Mouse (Mus musculus): ENCODE data around the gene Cdc42bpg. TPM values are rescaled to one million over a fixed set of nuclear protein-coding genes. Genes with fewer than 3 reads are reported as not detected.
A peak's percentile ranks its signal among the peaks of the same experiment; 100 is the strongest.

Gene Cdc42bpg
- polyA plus RNA-seq, 1 experiment from 2014 or later: 0.27 TPM

- 35% methylated on average over 6 of the region's 6 CpGs for WGBS
- H3K9me3 ChIP-seq: no peaks in the 10 kb centered on the region
- H3K36me3 ChIP-seq: peaks cover 35% of the 10 kb centered on the region
- no peak overlapping the region for H3K27ac ChIP-seq
- peak overlapping the region; percentile 87 for H3K9ac ChIP-seq
- ATAC-seq (ENCODE audit: low FRiP score, low read depth): no peak
- H3K27me3 ChIP-seq (replicated peaks): no peaks in the 10 kb centered on the region
- H3K4me1 ChIP-seq: peaks cover 32% of the 10 kb centered on the region
- peak overlapping the region; percentile 86 for H3K4me3 ChIP-seq
- peak overlapping the region; percentile 88 for H3K4me2 ChIP-seq (replicated peaks)
Observed at GRCm38 (mm10) chr19:6278439-6279073, 27.7 kb upstream of the Cdc42bpg start.

GRCm38 (mm10) chr19:6279481-6280144, 26.6 kb upstream of the Cdc42bpg start:
- WGBS: 81% methylated on average over 6 of the region's 6 CpGs
- H3K36me3 ChIP-seq: peaks cover 46% of the 10 kb centered on the region
- no peak for ATAC-seq (ENCODE audit: low FRiP score, low read depth)

DNA sequence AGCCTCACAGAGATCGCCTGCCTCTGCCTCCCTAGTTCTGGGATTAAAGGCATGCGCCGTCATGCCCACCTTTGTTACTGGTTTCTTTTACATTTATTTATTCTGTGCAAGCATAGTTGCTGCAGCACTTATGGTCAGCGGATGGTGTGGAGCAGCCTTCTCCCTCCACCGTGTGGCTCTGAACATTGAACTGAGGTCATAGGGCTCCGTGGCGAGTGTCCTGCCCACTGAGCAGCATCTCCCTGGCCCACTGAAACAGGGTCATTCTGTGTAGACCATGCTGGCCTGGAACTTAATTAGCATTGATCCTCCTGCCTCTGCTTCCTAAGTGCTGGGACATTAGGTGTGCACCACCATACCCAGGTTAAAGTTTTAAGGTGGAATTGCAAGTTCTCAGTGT, 25.7 kb upstream of the Cdc42bpg start:
- 88% methylated on average over 7 of the region's 7 CpGs for WGBS

More at GRCm38 (mm10) chr19:6279481-6280144, 26.6 kb upstream of the Cdc42bpg start:
- Histone ChIP-seq H3K27ac (no peak overlapping the region), H3K27me3 (replicated peaks) (no peaks in the 10 kb centered on the region), H3K9me3 (no peaks in the 10 kb centered on the region), H3K4me3 (peak overlapping the region; percentile 86), H3K9ac (peak overlapping the region; percentile 87), H3K4me1 (peaks cover 32% of the 10 kb centered on the region), H3K4me2 (replicated peaks) (peak overlapping the region; percentile 88)

DNA sequence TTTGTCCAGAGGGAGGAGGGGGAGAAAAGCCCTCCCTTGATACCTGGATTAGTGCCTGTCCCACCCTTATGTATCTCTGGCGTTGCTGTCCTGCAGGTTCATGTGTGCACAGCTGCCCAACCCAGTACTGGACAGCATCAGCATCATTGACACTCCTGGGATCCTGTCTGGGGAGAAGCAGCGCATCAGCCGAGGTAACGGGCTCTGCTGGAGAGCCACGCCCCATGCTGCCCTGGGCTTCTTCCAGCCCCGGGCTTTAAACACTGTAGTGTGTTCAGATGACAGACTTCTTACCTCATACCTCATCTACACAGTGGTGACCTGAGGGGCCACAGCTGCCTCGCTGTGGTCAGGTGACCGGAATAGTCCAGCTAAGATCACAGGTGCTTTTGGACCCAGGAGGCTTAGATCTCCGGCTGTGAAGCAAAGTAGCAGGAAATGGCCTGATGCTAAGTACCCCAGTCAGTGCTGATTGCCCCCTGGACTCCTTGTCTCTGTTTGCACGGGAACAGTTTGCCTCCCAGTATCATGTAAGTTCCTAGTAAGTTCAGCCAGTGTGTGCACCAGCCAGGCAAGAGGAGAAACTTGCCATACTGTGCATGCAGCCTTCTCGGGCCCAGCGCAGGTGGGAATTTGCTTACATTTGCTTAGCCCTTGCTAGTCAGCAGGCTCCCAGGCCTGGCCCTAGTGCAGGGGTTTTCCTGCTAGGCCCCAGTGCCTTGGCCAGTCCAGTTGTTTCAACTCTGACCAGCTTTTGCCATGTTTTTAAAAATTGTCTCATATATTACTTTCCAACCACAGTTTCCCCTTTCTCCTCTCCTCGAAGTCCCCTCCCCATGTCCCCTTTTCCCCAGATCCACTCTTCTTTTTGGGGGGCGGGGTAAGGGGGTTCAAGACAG, 24.9 kb upstream of the Cdc42bpg start:
- Histone ChIP-seq H3K4me2 (replicated peaks) (no peak overlapping the region), H3K9me3 (no peaks in the 10 kb centered on the region), H3K4me3 (no peak overlapping the region), H3K4me1 (peaks cover 29% of the 10 kb centered on the region), H3K27me3 (replicated peaks) (no peaks in the 10 kb centered on the region), H3K36me3 (peaks cover 62% of the 10 kb centered on the region), H3K27ac (no peak overlapping the region), H3K9ac (no peak overlapping the region; the same call in 1 of the 2 replicates)
- WGBS: 85% methylated on average over 14 of the region's 14 CpGs
- no peak for ATAC-seq (ENCODE audit: low FRiP score, low read depth)

More for the DNA sequence above, 25.7 kb upstream of the Cdc42bpg start:
- no peak overlapping the region for H3K4me3 ChIP-seq
- H3K4me1 ChIP-seq: peaks cover 31% of the 10 kb centered on the region
- no peak overlapping the region; the same call in 1 of the 2 replicates for H3K9ac ChIP-seq
- H3K9me3 ChIP-seq: no peaks in the 10 kb centered on the region
- no peak overlapping the region for H3K27ac ChIP-seq
- no peak overlapping the region for H3K4me2 ChIP-seq (replicated peaks)
- no peak for ATAC-seq (ENCODE audit: low FRiP score, low read depth)
- H3K36me3 ChIP-seq: peaks cover 55% of the 10 kb centered on the region
- H3K27me3 ChIP-seq (replicated peaks): no peaks in the 10 kb centered on the region

- H3K4me1 ChIP-seq: peaks cover 25% of the 10 kb centered on the region
- no peak overlapping the region for H3K4me2 ChIP-seq (replicated peaks)
- WGBS: 88% methylated on average over 5 of the region's 5 CpGs
- peaks cover 75% of the 10 kb centered on the region for H3K36me3 ChIP-seq
- no peaks in the 10 kb centered on the region for H3K27me3 ChIP-seq (replicated peaks)
- H3K9ac ChIP-seq: no peak overlapping the region
- H3K27ac ChIP-seq: no peak overlapping the region
- no peak for ATAC-seq (ENCODE audit: low FRiP score, low read depth)
- no peaks in the 10 kb centered on the region for H3K9me3 ChIP-seq
- H3K4me3 ChIP-seq: no peak overlapping the region
Observed at GRCm38 (mm10) chr19:6283001-6283400, 23.3 kb upstream of the Cdc42bpg start.

DNA sequence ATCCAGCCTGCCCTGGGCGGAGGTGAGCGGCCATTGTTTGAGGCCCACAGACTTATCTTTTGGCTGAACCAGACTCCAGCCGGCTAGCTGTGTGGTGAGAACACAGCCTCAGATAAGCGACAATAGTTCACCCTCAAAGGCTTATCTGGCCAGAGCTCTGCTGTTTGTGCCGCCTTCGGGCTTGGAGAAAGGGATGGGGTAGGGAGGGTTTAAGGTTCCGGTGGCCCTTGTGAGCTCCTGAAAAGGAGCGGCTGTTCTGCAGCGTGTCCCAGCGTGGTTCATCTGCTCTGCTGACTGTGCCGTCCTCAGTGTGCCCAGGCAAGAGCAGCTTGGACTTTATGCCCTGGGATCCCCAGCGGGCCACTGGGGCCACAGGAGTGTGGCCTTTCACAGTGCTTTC, 21.8 kb upstream of the Cdc42bpg start:
- 93% methylated on average over 12 of the region's 12 CpGs for WGBS
- ATAC-seq (ENCODE audit: low FRiP score, low read depth): no peak
- no peak overlapping the region for H3K4me2 ChIP-seq (replicated peaks)
- H3K27me3 ChIP-seq (replicated peaks): no peaks in the 10 kb centered on the region
- no peak overlapping the region for H3K9ac ChIP-seq
- H3K9me3 ChIP-seq: no peaks in the 10 kb centered on the region
- no peak overlapping the region for H3K4me3 ChIP-seq
- H3K4me1 ChIP-seq: peaks cover 10% of the 10 kb centered on the region
- no peak overlapping the region for H3K27ac ChIP-seq
- H3K36me3 ChIP-seq: peaks cover 79% of the 10 kb centered on the region

GRCm38 (mm10) chr19:6285226-6285625, 21.0 kb upstream of the Cdc42bpg start:
- peaks cover 3% of the 10 kb centered on the region; the same call in 1 of the 2 replicates for H3K4me1 ChIP-seq
- no peak overlapping the region for H3K4me3 ChIP-seq
- no peak for ATAC-seq (ENCODE audit: low FRiP score, low read depth)
- H3K27me3 ChIP-seq (replicated peaks): no peaks in the 10 kb centered on the region
- H3K36me3 ChIP-seq: peaks cover 80% of the 10 kb centered on the region
- no peaks in the 10 kb centered on the region for H3K9me3 ChIP-seq
- H3K4me2 ChIP-seq (replicated peaks): no peak overlapping the region
- H3K9ac ChIP-seq: no peak overlapping the region
- H3K27ac ChIP-seq: no peak overlapping the region
- 82% methylated on average over 8 of the region's 8 CpGs for WGBS

- no peak overlapping the region for H3K9ac ChIP-seq
- 86% methylated on average over 7 of the region's 7 CpGs for WGBS
- peaks cover 3% of the 10 kb centered on the region; the same call in 1 of the 2 replicates for H3K4me1 ChIP-seq
- ATAC-seq (ENCODE audit: low FRiP score, low read depth): no peak
- no peaks in the 10 kb centered on the region for H3K27me3 ChIP-seq (replicated peaks)
- H3K9me3 ChIP-seq: no peaks in the 10 kb centered on the region
- H3K4me2 ChIP-seq (replicated peaks): no peak overlapping the region
- H3K27ac ChIP-seq: no peak overlapping the region
- H3K4me3 ChIP-seq: no peak overlapping the region
- peaks cover 77% of the 10 kb centered on the region for H3K36me3 ChIP-seq
Observed at GRCm38 (mm10) chr19:6285632-6286433, 20.4 kb upstream of the Cdc42bpg start.

DNA sequence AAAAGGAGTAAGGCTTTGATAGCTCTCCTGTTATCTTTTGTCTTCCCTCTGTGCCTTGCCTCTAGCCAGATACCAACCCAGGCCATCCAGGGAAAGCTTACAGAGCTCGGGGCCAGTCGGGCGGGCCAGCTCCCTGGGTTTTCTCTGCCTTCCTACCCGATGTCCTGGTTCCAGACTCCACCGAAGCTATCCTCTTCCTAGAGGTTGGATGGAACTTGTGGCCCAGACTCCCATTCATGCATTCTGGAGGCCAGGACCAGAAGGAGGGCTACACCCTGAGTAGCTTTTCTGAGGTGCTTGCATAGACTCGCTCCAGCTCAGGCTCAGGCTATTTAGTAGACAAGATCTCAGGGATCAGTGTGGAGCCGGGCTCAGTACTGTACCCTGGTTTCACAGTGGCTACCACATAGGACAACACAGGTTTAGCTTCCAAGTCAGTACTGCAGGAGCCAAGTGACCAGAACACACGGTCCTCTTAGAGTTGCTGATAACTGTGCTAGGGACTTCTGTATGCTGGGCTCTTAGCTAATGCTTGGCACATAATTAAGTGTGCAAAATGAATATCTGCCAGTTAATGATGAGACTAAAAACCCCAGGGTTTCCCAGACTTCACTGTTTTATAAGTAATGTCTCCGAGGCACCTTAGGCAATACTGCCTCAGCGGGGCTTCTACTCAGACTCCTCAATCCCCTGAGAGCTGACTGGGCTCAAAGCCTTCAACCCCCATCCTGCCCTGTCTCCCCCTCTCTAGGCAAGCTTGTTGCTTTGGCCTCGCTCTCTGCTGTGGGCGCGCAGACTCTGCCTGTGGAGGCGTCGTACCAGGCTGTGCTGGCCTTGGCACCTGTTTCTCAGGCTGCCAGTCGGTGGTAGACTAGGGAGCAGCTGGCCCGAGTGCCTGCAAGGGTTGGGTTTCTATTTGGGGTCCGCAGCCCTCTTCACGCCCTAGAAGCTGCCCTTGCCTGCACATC, 19.5 kb upstream of the Cdc42bpg start:
- no peak overlapping the region for H3K4me2 ChIP-seq (replicated peaks)
- H3K4me1 ChIP-seq: peaks cover 3% of the 10 kb centered on the region; the same call in 1 of the 2 replicates
- no peaks in the 10 kb centered on the region for H3K9me3 ChIP-seq
- no peak for ATAC-seq (ENCODE audit: low FRiP score, low read depth)
- peaks cover 75% of the 10 kb centered on the region for H3K36me3 ChIP-seq
- H3K4me3 ChIP-seq: no peak overlapping the region
- no peak overlapping the region for H3K9ac ChIP-seq
- no peak overlapping the region for H3K27ac ChIP-seq
- WGBS: 91% methylated on average over 19 of the region's 19 CpGs
- no peaks in the 10 kb centered on the region for H3K27me3 ChIP-seq (replicated peaks)

DNA sequence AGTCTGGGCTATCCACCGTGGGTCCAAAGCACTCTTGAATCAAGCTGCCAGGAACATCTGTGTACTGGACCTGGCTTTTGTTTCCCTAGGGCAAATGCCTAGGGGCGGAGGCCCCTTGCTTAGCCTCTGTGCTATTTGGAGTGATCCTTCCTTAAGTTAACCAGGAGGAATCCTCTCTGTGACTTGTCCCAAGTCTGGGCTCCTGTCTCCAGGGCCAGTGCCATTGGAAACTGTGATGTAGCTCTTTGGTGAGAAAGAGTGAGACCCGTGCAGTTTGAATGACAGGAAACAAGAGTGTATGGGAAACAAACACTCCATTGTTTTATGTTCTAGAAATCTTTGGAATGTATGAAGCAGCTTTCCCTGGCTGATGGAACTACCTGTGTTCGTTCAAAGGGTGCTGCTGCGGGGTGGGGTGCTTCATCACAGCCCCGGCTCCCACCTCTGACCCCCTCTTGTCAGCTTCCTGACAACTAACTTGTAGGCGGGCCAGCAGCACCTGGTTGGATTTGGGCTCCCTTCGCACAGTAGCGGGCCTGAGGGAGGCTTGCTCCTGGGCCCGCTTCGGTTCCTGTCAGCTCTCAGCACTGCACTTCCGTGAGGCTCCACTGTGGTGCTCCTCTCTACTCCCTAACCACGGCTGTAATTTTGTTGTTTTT, 17.9 kb upstream of the Cdc42bpg start:
- H3K9me3 ChIP-seq: no peaks in the 10 kb centered on the region
- H3K4me3 ChIP-seq: no peak overlapping the region
- H3K9ac ChIP-seq: no peak overlapping the region
- peaks cover 68% of the 10 kb centered on the region for H3K36me3 ChIP-seq
- H3K27me3 ChIP-seq (replicated peaks): no peaks in the 10 kb centered on the region
- peaks cover 3% of the 10 kb centered on the region; the same call in 1 of the 2 replicates for H3K4me1 ChIP-seq
- ATAC-seq (ENCODE audit: low FRiP score, low read depth): no peak
- H3K4me2 ChIP-seq (replicated peaks): no peak overlapping the region
- H3K27ac ChIP-seq: no peak overlapping the region
- WGBS: 86% methylated on average over 13 of the region's 13 CpGs

All from neural tube, embryonic 12.5 days (tissue).